Mouse (Mus musculus): ENCODE data around the gene Abca5.
"Not testable (repeated sequence)": the region's sequence is repeated elsewhere in the genome, so short reads cannot be mapped to it uniquely, and the experiment has no call there.

The Abca5 gene

DNA sequence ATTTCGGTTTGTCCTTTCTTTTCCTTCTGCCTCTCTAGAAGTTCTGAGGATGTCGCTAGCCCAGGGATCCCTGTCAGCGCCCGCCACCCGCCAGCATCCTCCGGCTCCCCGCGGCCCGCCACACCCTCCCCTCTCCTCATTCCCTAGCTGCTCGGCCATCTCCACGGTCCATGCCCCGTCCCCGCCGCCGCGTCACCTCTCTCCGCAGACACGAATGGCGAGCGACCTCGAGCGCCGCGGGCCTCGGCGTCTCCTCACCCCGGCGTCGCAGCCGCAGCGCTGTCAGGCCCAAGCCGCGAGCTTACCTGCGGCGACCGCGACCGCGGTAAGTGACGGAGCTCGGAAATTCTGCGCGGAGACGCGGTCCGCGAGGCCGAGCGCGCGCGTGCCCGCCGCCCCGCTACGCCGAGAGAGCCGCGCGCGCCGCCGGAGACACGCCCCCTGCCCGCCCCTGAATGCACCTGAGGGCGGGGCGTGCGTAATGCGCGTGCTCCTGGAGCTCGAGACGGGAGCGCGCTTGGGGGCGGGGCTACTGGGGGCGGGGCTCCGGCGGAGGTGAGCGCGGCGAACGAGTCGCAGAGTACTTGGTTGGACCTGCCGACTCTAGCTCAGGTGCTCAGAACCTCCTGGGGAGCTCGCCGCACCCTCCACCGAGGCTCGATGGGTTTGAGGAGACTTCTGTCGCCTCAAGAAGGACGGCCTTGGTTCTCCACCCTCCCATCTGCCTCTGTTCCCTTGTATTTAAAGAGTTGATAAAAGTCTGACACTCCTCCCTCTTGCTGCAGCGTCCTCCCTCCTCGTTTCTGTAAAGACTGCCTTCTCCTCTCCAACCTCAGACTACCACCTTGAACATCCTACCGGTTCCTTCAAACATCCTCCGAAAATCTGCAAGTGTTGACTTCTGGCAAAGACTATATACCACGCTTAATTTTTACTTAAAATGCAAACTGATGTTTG, at the start of gene Abca5:
TSS of gene Abca5 (minus strand) at position 428 of the 957 bp plus-strand sequence.
- DNase-seq (ENCODE audit: low spot score in 2 of 2) = peak; percentile 77 to 85

- no peak for DNase-seq (ENCODE audit: low spot score in 2 of 2)
These were observed 48.0 kb upstream of the Abca5 start for GRCm38 (mm10) chr11:110385487-110385886.

DNA sequence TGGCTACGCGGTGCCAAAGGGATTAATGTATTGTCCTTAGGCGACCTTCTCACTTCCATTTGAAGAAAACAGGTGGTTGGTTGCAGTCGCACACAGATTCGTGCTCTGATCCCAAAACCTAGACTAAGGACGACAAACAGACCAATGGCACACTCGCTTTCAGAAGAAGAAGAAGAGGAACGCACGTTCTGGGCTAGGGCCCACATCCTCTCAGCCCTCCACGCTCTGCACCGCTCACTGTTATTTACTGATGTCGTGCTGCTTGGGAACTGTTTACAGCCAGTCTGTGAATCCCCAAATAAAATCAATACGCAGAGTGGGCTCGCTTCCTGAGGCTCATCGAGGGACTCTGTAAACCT, 42.8 kb upstream of the Abca5 start:
- no peak for DNase-seq (ENCODE audit: low spot score in 2 of 2)

GRCm38 (mm10) chr11:110379661-110380309, 42.3 kb upstream of the Abca5 start:
- peak in 1 of 2 experiments; percentile 54 for DNase-seq (ENCODE audit: low spot score in 2 of 2)

GRCm38 (mm10) chr11:110374036-110374435, 36.5 kb upstream of the Abca5 start:
- DNase-seq (ENCODE audit: low spot score in 2 of 2) = no peak

DNA sequence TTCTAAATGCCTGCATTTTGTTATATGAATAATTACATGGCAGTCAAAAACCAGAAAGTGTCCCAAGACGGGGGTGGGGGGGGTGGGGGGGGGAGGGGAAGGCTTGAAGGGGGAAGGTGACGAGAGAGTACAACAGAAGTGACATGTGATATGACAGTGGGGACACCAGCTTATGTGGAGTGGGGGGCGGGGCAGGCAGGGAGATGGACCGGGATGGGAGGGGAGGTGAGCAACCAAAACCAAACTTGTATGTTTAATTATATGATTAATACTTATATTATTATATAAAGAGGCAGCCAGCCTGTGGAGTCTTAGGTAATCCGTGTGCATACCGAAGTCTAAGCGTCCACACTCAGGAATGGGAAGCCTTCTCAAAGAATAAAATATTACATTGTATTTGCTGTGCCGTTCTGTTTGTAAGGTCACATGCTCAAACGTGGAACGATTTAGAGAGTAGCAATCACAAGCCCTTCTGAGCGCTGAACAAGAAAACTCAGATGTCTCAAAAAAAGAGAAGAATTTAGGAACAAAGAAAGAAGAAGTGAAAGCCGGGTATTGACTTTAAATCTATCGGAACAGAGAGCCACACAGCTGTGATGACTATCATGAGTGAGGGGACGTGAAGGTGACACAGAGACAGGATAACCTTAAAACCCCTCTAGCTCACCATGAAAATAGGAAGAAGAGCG, 34.9 kb upstream of the Abca5 start:
- no peak for DNase-seq (ENCODE audit: low spot score in 2 of 2)

DNA sequence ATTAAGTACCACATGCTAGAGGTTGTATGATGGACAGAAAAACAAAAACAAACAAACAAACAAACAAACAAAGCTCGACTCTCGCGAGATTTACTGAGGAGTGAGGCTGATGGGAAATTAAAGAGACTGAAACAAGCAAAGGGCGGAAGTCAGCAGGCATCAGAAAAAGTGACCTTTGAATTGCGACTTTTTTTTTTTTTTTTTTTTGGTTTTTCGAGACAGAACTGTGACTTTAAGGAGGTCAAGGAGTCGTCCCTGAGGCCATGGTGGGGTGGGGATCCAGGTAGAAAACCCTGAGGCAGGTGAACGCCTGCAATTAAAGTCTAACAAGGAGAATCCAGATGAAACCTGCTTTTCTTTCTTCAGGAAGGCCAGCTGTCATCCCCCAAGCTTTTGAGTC, 34.3 kb upstream of the Abca5 start:
- DNase-seq (ENCODE audit: low spot score in 2 of 2) = no peak

- no peak for DNase-seq (ENCODE audit: low spot score in 2 of 2)
These were observed 31.9 kb upstream of the Abca5 start for GRCm38 (mm10) chr11:110369312-110370019.

GRCm38 (mm10) chr11:110367638-110368037, 30.1 kb upstream of the Abca5 start:
- DNase-seq (ENCODE audit: low spot score in 2 of 2) = no peak

- DNase-seq (ENCODE audit: low spot score in 2 of 2) = no peak
These were observed 29.4 kb upstream of the Abca5 start for GRCm38 (mm10) chr11:110366902-110367301.

GRCm38 (mm10) chr11:110365016-110365415, 27.5 kb upstream of the Abca5 start:
- DNase-seq (ENCODE audit: low spot score in 2 of 2) = no peak

- no peak for DNase-seq (ENCODE audit: low spot score in 2 of 2)
These were observed 20.4 kb upstream of the Abca5 start for GRCm38 (mm10) chr11:110357756-110358551.

DNA sequence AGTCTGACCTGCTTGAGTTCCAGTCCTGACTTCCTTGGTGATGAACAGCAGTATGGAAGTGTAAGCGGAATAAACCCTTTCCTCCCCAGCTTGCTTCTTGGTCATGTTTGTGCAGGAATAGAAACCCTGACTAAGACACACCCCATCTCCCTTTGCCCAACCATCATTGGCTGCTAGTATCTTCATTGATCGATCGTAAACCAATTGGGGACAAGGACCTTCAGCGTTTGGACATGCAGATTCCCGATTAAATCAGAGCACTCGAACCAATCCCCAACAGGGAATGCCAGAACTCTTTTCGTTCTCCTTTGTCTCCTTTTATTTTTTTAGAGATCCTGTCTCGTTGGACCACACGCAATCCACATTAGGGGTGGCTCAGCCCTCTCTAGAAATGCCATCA, 17.6 kb upstream of the Abca5 start:
- not testable (repeated sequence) for DNase-seq (ENCODE audit: low spot score in 2 of 2)

DNA sequence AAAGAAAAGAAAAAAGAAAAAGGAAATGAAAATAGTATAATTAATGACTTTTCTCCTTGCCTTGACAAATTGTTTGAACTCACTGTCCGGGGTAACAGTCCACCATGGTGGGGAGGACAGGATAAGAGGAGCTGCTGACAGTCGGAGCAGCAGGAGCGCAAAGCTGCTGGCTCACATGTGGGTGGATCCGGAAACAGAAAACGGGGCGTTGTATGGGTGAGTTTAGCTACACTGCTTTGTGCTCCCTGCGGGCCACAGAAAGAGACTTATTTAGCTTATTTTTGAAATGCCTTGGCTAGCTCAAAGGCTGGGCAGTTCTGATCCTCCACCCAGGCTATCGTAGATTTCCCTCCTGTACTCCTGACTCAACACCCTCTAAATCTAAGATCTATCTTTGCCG, 16.7 kb upstream of the Abca5 start:
- no peak for DNase-seq (ENCODE audit: low spot score in 2 of 2)

- DNase-seq (ENCODE audit: low spot score in 2 of 2) = no peak
These were observed 10.7 kb upstream of the Abca5 start for GRCm38 (mm10) chr11:110348170-110348569.

GRCm38 (mm10) chr11:110347768-110348167, 10.3 kb upstream of the Abca5 start:
- no peak for DNase-seq (ENCODE audit: low spot score in 2 of 2)

GRCm38 (mm10) chr11:110336814-110337288, 665 bp downstream of the Abca5 start:
- DNase-seq (ENCODE audit: low spot score in 2 of 2) = no peak

DNA sequence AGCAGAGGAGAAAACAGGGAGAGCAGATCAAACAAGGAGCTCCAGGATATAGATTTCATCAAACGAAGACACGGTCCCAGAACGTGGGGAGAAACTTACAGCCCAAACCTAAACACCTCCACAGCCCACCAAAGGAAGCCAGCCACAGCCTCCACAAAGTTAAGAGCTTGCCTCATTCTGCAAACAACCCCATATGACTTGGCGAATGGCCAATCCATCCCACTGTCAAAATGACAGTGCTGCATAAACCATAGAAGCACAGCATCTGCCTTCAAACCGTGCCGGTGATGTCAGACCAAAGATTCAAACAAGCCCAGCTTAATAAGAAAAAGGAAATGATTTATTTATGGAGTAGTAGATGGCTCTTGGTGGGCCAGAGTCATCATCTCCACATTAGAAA, 7.4 kb downstream of the Abca5 start:
- no peak for DNase-seq (ENCODE audit: low spot score in 2 of 2)

GRCm38 (mm10) chr11:110322266-110322665, 15.2 kb downstream of the Abca5 start:
- DNase-seq (ENCODE audit: low spot score in 2 of 2) = no peak

GRCm38 (mm10) chr11:110306475-110307168, 30.9 kb downstream of the Abca5 start:
- DNase-seq (ENCODE audit: low spot score in 2 of 2) = no peak

All from urinary bladder, postnatal 4 days (tissue).